Comparison of ENCODE assay signal across 15 mouse cellular contexts in genomic region chr15:95366506-95366905, GRCm38 (mm10).
"Had no signal": no experiment of that assay in that cellular context is flagged by ENCODE, and none has a peak within 500 bp of the region (broad histone marks: within the 10 kb centered on the region; RNA-seq: fewer than 3 reads in every experiment).

No protein-coding gene starts in this region.

- H3K4me1 ChIP-seq: limb, embryonic 13.5 days; liver, embryonic 12.5 days had no signal

- H3K27ac ChIP-seq: layer of hippocampus, adult 2 months; limb, embryonic 13.5 days; liver, embryonic 12.5 days; neural tube, embryonic 15.5 days; stomach, postnatal 0 days had no signal

- H3K36me3 ChIP-seq: limb, embryonic 13.5 days; liver, embryonic 12.5 days; neural tube, embryonic 15.5 days had no signal

- H3K4me3 ChIP-seq: layer of hippocampus, adult 2 months; limb, embryonic 13.5 days; liver, embryonic 12.5 days; myocyte; neural tube, embryonic 15.5 days had no signal

- H3K27me3 ChIP-seq: limb, embryonic 13.5 days; liver, embryonic 12.5 days; neural tube, embryonic 15.5 days had no signal

- DNase-seq: kidney, adult 18-20 months; kidney, postnatal 10 days; kidney, postnatal 4 days; lung, embryonic 14.5 days; lung, postnatal 10 days; lung, postnatal 4 days; right cerebral cortex, adult 18-20 months; right cerebral cortex, postnatal 25 days; thymus, postnatal 14 days had no signal

- H3K9me3 ChIP-seq: limb, embryonic 13.5 days; neural tube, embryonic 15.5 days had no signal

- ATAC-seq: liver, embryonic 12.5 days had no signal

- H3K4me2 ChIP-seq: limb, embryonic 13.5 days; liver, embryonic 12.5 days; lung, embryonic 14.5 days; neural tube, embryonic 15.5 days had no signal

- H3K9ac ChIP-seq: limb, embryonic 13.5 days; liver, embryonic 12.5 days; lung, embryonic 14.5 days; neural tube, embryonic 15.5 days had no signal
